Mouse (Mus musculus): Measurements from ENCODE around the gene Rnf151. TPM values are rescaled to one million over a fixed set of nuclear protein-coding genes. Genes with fewer than 3 reads are reported as not detected.
"Not testable (repeated sequence)": the region's sequence is repeated elsewhere in the genome, so short reads cannot be mapped to it uniquely, and the experiment has no call there.

The Rnf151 gene
- total RNA-seq, 2 experiments from 2014 or later, result not detected

DNA sequence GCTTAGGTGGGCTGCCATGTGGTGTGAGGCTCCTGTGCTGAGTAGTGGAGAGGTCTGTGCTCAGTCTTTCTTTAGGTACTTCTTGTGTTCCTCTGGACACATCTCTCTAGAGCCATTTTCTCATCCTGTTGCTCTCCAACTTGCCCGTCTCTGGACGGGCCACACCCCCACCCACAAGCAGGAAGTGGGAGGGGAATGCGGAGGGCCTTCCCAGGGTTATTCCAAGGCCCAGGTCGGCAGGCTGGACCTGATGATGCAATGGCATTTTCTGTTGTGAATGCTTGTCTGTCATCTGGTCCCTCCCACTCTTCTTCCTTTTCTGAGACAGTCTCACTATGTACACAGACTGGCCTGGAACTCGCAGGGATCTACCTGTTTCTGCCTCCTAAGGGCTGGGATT, 45.7 kb downstream of the Rnf151 start:
- intact Hi-C loops (cut with DNase I), result no loop called here
- DNase-seq, result peak; percentile 48 to 53

DNA sequence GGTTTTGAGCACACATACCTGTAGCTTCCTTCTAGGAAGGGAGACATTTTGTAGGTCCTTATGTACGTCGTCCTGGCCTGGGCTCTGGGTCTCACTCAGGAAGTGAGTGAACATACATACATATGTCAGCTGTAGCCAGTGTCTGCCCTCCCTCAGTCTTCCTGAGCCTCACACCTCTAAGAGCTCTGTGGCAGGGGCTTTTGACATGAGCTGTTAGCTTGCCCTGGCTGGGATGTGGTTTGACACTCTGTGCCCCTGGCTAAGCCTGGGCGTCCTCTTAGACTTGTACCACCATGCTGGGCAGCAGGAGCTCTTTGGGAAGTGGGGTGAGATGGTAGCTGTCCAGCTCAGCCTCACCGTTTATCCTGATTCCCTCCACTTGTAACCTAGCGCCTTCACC, 46.5 kb downstream of the Rnf151 start:
- DNase-seq, result no peak
- intact Hi-C loops (cut with DNase I), result loop anchor here (2.0 kb wide), 1 partner anchor 23 kb away; no protein-coding TSS in a partner anchor

DNA sequence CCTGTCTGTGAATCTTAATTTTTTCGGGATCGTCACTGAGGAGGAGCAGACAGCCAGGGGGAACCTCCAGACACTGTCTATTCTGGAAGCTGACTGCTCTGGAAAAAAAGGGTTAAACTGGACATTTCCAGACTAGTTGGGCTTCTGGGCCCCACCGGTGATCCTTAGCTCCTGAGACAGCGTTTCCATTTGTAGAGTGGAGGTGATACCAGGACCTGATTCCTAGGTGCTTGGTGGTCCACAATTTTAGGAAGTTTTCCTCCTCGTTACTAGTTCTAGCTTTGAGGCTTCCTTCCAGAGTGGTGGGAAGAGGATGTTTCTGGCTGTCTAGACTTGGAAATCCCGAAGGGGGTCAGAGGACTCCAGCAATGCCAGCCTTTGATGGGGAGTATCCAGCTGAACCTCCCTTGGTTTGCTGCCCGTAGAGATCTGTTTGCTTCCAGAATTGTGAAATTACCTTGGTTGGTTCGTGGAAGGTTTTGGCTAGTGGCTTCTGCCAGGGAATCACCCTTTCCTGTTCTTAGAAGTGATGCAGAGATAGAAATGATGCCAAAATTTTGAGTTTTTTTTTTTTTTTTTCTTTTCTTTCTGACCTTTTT, 47.5 kb downstream of the Rnf151 start:
- intact Hi-C loops (cut with DNase I), result loop anchor here (2.0 kb wide), 1 partner anchor 24 kb away; no protein-coding TSS in a partner anchor
- no peak for DNase-seq

DNA sequence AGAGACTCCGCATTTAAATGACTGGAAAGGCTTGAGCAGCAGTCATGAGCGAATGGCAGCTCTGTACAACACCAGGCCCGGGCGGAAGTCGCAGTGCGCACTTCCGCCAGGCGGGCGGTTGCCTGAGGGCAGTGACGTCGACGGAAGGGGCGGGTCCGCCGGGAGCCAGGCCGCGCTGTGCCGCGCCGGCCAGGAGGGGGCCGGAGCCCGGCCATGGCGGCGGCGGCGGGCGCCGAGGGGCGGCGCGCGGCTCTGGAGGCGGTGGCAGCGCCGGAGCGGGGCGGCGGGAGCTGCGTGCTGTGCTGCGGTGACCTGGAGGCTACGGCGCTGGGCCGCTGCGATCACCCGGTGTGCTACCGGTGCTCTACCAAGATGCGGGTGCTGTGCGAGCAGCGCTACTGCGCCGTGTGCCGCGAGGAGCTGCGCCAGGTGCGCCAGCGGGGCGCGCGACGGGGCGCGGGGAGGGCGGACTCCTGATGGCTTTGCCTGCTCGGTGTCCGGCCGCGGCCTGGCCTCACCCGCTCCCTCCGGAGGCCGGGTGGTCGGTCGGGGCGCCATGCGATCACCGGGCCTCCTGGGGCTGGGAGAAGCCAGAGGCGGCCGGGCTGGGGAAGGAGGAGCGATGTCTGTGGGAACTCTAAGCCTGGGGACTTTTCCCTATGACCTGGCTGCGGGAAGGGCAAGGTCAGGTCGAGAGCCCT, 48.2 kb downstream of the Rnf151 start, which contains the start of gene Zfp598:
Zfp598 (plus strand) TSS at position 143 of the 701 bp plus-strand sequence.
- intact Hi-C loops (cut with DNase I), result loop anchor here (2.0 to 5.0 kb wide), 4 partner anchors 25 to 192 kb away; partner anchors contain the start of genes Mlst8, Nthl1 and Tsc2
- DNase-seq, result peak; percentile 96 to 98

DNA sequence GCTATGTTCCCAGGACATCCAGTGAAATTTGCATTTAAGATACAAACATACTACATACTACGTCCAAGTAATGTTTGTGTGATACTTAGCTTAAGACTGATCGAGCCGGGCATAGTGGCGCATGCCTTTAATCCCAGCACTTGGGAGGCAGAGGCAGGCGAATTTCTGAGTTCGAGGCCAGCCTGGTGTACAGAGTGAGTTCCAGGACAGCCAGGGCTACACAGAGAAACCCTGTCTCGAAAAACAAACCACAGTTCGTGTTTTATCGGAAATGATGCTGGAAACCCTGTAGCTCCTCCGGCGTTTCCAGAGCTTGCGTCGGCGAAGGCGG, 48.7 kb downstream of the Rnf151 start:
- not testable (repeated sequence) for DNase-seq
- intact Hi-C loops (cut with DNase I), result loop anchor here (5.0 kb wide), 3 partner anchors 37 to 192 kb away; partner anchors contain the start of genes Mlst8, Nthl1 and Tsc2

DNA sequence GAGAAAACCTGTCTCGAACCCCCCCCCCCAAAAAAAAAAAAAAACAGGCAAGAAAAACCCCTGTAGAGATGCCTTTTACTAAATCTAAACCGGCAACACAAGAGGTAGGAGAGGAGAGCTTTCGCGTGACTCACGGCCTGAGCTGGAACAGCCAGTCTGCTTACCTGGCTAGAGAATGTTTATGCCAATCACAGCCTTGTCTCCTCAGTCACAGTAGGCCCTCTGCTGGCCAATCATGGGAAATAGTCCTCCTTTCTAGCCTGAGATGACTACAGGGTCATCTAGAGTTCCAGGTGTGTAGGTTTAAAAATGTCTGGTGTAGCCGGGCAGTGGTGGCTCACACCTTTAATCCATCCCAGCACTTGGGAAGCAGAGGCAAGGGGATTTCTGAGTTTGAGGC, 50.4 kb downstream of the Rnf151 start:
- intact Hi-C loops (cut with DNase I), result loop anchor here (5.0 kb wide), 3 partner anchors 35 to 190 kb away; partner anchors contain the start of genes Mlst8, Nthl1 and Tsc2
- peak; percentile 62 to 63 for DNase-seq

DNA sequence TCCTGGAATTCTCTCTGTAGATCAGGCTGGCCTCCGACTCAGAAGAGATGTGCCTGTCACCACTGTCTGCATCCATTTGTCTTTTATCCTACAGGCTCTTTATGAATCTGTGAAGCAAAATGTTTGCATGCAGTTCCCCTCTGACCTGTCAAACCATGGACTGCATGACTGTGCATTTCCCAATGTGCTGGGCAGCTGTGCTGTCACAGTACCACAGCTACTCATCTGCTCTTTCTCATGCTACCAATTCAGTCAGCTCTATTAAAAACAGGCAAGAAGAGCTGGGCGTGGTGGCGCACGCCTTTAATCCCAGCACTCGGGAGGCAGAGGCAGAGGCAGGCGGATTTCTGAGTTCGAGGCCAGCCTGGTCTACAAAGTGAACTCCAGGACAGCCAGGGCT, 50.9 kb downstream of the Rnf151 start:
- intact Hi-C loops (cut with DNase I), result loop anchor here (5.0 kb wide), 3 partner anchors 35 to 190 kb away; partner anchors contain the start of genes Mlst8, Nthl1 and Tsc2
- DNase-seq, result not testable (repeated sequence)

Other genes with a start within 250 kb of the Rnf151 start
- gene E4f1, start 247.8 kb downstream of the Rnf151 start, total RNA-seq (2021), result 10 to 100 TPM; 11.0 to 12.4 TPM
- 10 to 100 TPM; 39.1 to 41.9 TPM for gene Pgp, start 247.7 kb downstream of the Rnf151 start, total RNA-seq (2021)
- gene Bricd5, start 244.2 kb downstream of the Rnf151 start, total RNA-seq (2021), result not detected
- 1 to 10 TPM; 8.1 to 9.0 TPM for gene Mlst8, start 239.0 kb downstream of the Rnf151 start, total RNA-seq (2021)
- gene Caskin1, start 229.5 kb downstream of the Rnf151 start, total RNA-seq (2021), result under 1 TPM; 0.11 to 0.14 TPM
- gene Traf7, start 190.1 kb downstream of the Rnf151 start, total RNA-seq (2021), result 10 to 100 TPM; 45.7 to 51.6 TPM
- gene Rab26, start 183.9 kb downstream of the Rnf151 start, total RNA-seq (2021), result not detected
- 10 to 100 TPM; 45.4 to 45.6 TPM for gene Pkd1, start 168.2 kb downstream of the Rnf151 start, total RNA-seq (2021)
- gene Tsc2, start 85.4 kb downstream of the Rnf151 start, total RNA-seq (2021), result 100 to 1,000 TPM; 106 to 112 TPM
- gene Nthl1, start 85.4 kb downstream of the Rnf151 start, total RNA-seq (2021), result 1 to 10 TPM; 3.3 to 4.1 TPM
- 100 to 1,000 TPM in 1 of 2 experiments, 10 to 100 TPM in 1; 91.1 to 140 TPM for gene Slc9a3r2, start 67.7 kb downstream of the Rnf151 start, total RNA-seq (2021)
- not detected for gene Npw, start 59.6 kb downstream of the Rnf151 start, total RNA-seq (2021)
- 10 to 100 TPM; 17.3 to 19.0 TPM for gene Zfp598, start 48.4 kb downstream of the Rnf151 start, total RNA-seq (2021)
- gene Syngr3, start 28.1 kb downstream of the Rnf151 start, total RNA-seq (2021), result under 1 TPM; 0.14 to 0.22 TPM
- 10 to 100 TPM; 19.3 to 22.8 TPM for gene Gfer, start 21.9 kb downstream of the Rnf151 start, total RNA-seq (2021)
- gene Noxo1, start 21.8 kb downstream of the Rnf151 start, total RNA-seq (2021), result 1 to 10 TPM in 1 of 2 experiments, under 1 TPM in 1; 0.33 to 1.3 TPM
- 10 to 100 TPM; 16.3 to 17.7 TPM for gene Tbl3, start 10.4 kb downstream of the Rnf151 start, total RNA-seq (2021)
- gene Rps2, start 53 bp upstream of the Rnf151 start, total RNA-seq (2021), result 100 to 1,000 TPM; 668 to 757 TPM
- 1,000 to 10,000 TPM in 1 of 2 experiments, 100 to 1,000 TPM in 1; 979 to 1,034 TPM for gene Ndufb10, start 6.4 kb upstream of the Rnf151 start, total RNA-seq (2021)
- gene Rpl3l, start 9.8 kb upstream of the Rnf151 start, total RNA-seq (2021), result 100 to 1,000 TPM; 400 to 416 TPM
- 100 to 1,000 TPM; 160 to 183 TPM for gene Msrb1, start 18.6 kb upstream of the Rnf151 start, total RNA-seq (2021)
- not detected for gene Hs3st6, start 34.9 kb upstream of the Rnf151 start, total RNA-seq (2021)
- not detected for gene Meiob, start 86.2 kb upstream of the Rnf151 start, total RNA-seq (2021)
- 100 to 1,000 TPM; 102 to 104 TPM for gene Hagh, start 122.1 kb upstream of the Rnf151 start, total RNA-seq (2021)
- gene Fahd1, start 132.3 kb upstream of the Rnf151 start, total RNA-seq (2021), result 10 to 100 TPM; 72.0 to 76.5 TPM
- 1 to 10 TPM; 7.7 to 8.8 TPM for gene Igfals, start 147.9 kb upstream of the Rnf151 start, total RNA-seq (2021)
- 10 to 100 TPM; 20.0 to 22.4 TPM for gene Nubp2, start 168.3 kb upstream of the Rnf151 start, total RNA-seq (2021)
- 10 to 100 TPM; 26.3 to 28.0 TPM for gene Spsb3, start 168.6 kb upstream of the Rnf151 start, total RNA-seq (2021)
- 10 to 100 TPM; 18.8 to 19.0 TPM for gene Eme2, start 177.0 kb upstream of the Rnf151 start, total RNA-seq (2021)
- gene Mrps34, start 177.1 kb upstream of the Rnf151 start, total RNA-seq (2021), result 100 to 1,000 TPM; 103 to 113 TPM
- 10 to 100 TPM; 30.2 to 32.4 TPM for gene Nme3, start 178.4 kb upstream of the Rnf151 start, total RNA-seq (2021)
- 10 to 100 TPM; 58.9 to 63.0 TPM for gene Mapk8ip3, start 218.9 kb upstream of the Rnf151 start, total RNA-seq (2021)
- gene Jpt2, start 242.6 kb upstream of the Rnf151 start, total RNA-seq (2021), result 1 to 10 TPM; 6.4 to 7.9 TPM

All from heart, postnatal 36 days (tissue).